Mouse (Mus musculus) thymus, adult 2 months (tissue): Measurements from ENCODE around the gene Cmtm1.
"Not testable (repeated sequence)": the region's sequence is repeated elsewhere in the genome, so short reads cannot be mapped to it uniquely, and the experiment has no call there.

Source experiments
- CTCF ChIP-seq: fragments of 200-500 bp; IDR thresholded peaks from 2 replicates; pipeline ENCODE4 v1.5.1; 2012; ENCODE audit warnings: mild to moderate bottlenecking, control low read depth, low read length, moderate library complexity, borderline replicate concordance; ENCODE audit not compliant: control insufficient read depth, poor library complexity, insufficient read depth; ENCODE audit errors: extremely low read depth
- POLR2A ChIP-seq: fragments of 200-500 bp; IDR thresholded peaks from 2 replicates; pipeline ENCODE4 v1.6.1; 2012; ENCODE audit warnings: mild to moderate bottlenecking, low read length, control low read depth, moderate library complexity; ENCODE audit not compliant: control insufficient read depth, poor library complexity, insufficient read depth; ENCODE audit errors: extremely low read depth

DNA sequence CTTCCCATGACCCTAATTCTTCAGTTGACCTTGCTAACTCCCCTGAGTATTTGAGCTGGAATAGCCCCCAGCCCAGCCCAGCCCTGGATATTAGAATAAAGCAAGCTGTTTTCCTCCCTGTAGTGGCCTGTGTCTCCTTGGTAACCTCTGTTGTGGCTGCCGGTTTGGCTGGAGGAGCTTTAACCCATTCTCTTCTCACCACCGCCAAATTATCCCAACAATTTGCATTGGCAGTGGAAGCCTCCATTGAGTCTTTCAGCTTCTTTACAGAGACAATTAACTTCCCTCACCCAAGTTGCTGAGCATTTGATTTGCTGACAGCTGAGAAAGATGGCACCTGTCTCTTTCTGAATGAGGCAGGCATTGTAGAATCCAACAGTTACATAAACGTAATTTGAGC, 8.4 kb downstream of the Cmtm1 start:
- TF ChIP-seq CTCF, POLR2A: not testable (repeated sequence)
